Mouse (Mus musculus) cerebellum, adult 9-10 months (tissue): ENCODE measurements at regions not wholly inside any gene's neighbourhood (a gene's known extent, or its start where the extent isn't known, plus 50 kb on each side); places are given as distances from the start of the nearest gene placed in this dataset.
A peak's percentile ranks its signal among the peaks of the same experiment; 100 is the strongest.
"Not testable (repeated sequence)": the region's sequence is repeated elsewhere in the genome, so short reads cannot be mapped to it uniquely, and the experiment has no call there.

Experiments used
- DNase-seq: peaks from one replicate; pipeline ENCODE4 v3.0.0; 2022

- DNase-seq, result not testable (repeated sequence)
These were observed 288.7 kb downstream of the Fut8 start for GRCm38 (mm10) chr12:77526581-77526980.

GRCm38 (mm10) chr12:77527499-77527898, 289.6 kb downstream of the Fut8 start:
- DNase-seq, result peak; percentile 71

GRCm38 (mm10) chr12:77527953-77528865, 290.3 kb downstream of the Fut8 start:
- DNase-seq, result peak; percentile 98

- peak; percentile 83 for DNase-seq
These were observed 290.9 kb downstream of the Fut8 start for GRCm38 (mm10) chr12:77528868-77529271.

GRCm38 (mm10) chr12:77529414-77529813, 291.5 kb downstream of the Fut8 start:
- DNase-seq, result no peak

- DNase-seq, result no peak
These were observed 292.0 kb downstream of the Fut8 start for GRCm38 (mm10) chr12:77529955-77530354.

- DNase-seq, result no peak
These were observed 293.4 kb downstream of the Fut8 start for GRCm38 (mm10) chr12:77531294-77531693.

GRCm38 (mm10) chr12:77532547-77532946, 294.6 kb downstream of the Fut8 start:
- DNase-seq, result no peak

GRCm38 (mm10) chr12:77533606-77534005, 295.7 kb downstream of the Fut8 start:
- no peak for DNase-seq

GRCm38 (mm10) chr12:77534079-77534478, 296.2 kb downstream of the Fut8 start:
- peak; percentile 23 for DNase-seq

GRCm38 (mm10) chr12:77535147-77535546, 297.2 kb downstream of the Fut8 start:
- no peak for DNase-seq

GRCm38 (mm10) chr12:77537139-77537848, 299.4 kb downstream of the Fut8 start:
- DNase-seq, result no peak

- DNase-seq, result no peak
These were observed 301.9 kb downstream of the Fut8 start for GRCm38 (mm10) chr12:77539661-77540431.

- DNase-seq, result peak; percentile 51
These were observed 303.3 kb downstream of the Fut8 start for GRCm38 (mm10) chr12:77541051-77541765.

GRCm38 (mm10) chr12:77541826-77542225, 303.9 kb downstream of the Fut8 start:
- DNase-seq, result no peak

GRCm38 (mm10) chr12:77543651-77544050, 305.7 kb downstream of the Fut8 start:
- no peak for DNase-seq

GRCm38 (mm10) chr12:77546165-77546564, 308.2 kb downstream of the Fut8 start:
- DNase-seq, result no peak

GRCm38 (mm10) chr12:77568286-77568685, 330.4 kb downstream of the Fut8 start:
- DNase-seq, result peak; percentile 80

GRCm38 (mm10) chr12:77570501-77570900, 332.6 kb downstream of the Fut8 start:
- no peak for DNase-seq

- DNase-seq, result no peak
These were observed 333.1 kb downstream of the Fut8 start for GRCm38 (mm10) chr12:77571071-77571470.

- DNase-seq, result no peak
These were observed 337.1 kb downstream of the Fut8 start for GRCm38 (mm10) chr12:77575046-77575445.

GRCm38 (mm10) chr12:77588297-77588696, 350.4 kb downstream of the Fut8 start:
- no peak for DNase-seq
